Mouse (Mus musculus) kidney, adult 9 months (tissue): ENCODE measurements around the gene Sspo.

Experiments used
- DNase-seq: peaks from one replicate; pipeline ENCODE4 v3.0.0; 2022

The Sspo gene

DNA sequence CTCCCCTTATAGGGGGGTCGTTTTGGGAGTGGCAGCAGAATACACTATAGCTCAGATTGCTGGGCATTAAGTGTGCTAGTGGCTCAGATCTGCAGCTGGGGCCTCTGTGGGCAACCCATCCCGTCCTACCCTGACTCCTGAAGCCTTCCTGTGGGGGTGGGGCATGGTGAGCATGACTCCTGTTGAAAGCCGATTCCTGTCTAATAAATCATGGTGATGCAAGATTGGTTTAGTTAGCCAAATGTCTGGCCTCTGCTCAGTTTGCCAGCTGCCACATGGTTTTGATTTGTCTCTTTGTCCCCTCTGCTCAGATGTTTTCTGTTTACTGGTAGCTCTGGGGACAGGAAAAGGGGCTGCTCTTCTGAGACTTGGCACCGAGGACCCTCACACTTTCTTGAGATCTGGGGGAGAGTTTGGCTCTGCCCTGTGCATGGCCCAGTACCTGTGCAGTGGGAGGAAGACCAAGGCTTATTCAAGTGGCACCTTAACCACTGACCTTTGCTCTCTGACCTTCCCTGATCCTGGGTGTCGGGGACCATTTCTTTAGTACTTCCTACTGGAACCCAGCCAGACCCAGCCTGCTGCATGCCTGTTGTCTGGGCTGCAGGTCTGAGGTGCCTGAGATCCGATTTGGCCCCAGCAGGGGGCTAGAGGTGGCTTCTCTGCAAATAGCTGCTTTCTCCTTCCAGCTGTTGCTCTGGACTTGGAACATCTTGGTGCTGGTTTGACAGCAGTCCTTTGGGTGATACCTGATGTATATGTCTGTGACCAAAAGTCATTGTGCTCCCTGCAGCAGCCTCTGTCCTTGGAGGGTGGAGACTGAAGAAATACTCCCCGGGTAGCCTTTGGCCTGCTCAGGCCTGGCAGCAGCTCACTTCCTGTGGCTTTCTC is 93.8 kb downstream of the Sspo start:
- DNase-seq, result peak; percentile 68

DNA sequence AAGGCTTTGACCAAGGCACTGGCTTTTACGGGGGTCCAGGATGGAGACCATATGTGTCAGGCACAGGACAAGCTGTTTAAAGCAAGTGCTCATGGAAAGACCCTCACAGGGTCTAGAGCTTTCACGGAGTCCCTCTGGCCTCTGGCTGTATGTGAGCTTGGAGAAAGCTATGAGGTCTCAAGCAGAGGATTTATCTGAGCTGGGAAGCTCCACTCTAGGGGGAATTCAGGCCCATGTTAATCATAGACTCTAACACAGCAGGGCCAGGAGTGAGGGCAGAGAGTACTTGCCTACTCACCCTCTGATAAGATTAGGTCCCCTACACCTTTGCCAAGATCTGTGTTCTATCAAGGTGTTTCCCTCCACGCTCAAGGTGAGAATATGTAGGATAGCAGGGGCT is 94.6 kb downstream of the Sspo start:
- no peak for DNase-seq

DNA sequence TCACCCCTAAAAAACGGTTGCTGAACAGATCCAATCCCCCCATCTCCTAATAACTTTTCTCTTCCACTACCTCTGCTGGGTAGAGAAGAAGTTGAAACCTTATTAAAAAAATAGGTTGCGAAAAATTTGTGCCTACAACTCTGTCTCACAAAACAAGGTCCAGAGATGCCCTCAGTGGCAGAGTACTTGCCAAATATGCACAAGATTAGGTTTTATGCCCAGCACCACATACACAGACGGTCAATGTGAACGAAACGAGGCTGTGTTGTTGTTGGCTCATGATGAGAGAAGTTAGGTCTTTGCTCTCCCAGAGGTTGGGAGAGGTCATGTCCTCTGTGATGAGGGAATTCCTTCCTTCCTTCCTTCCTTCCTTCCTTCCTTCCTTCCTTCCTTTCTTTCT is 97.2 kb downstream of the Sspo start:
- DNase-seq, result no peak

DNA sequence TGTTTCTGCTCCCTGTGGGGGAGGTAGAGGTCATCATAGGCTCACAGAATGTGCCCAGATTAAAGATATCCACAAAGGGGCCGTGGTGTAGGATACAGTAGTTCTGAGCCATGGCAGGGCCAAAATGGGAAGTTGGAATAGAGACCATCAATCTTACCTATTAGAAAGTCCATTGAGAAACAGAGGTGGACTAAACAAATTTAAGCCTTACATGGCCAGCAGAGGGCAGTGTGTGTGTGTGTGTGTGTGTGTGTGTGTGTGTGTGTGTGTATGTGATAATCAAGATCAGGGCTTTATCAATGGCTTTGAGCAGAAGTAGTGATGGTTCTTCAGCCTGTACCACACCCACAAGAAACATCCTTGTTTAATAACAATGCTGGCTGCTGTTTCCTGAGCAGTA is 98.2 kb downstream of the Sspo start:
- DNase-seq, result peak; percentile 63

DNA sequence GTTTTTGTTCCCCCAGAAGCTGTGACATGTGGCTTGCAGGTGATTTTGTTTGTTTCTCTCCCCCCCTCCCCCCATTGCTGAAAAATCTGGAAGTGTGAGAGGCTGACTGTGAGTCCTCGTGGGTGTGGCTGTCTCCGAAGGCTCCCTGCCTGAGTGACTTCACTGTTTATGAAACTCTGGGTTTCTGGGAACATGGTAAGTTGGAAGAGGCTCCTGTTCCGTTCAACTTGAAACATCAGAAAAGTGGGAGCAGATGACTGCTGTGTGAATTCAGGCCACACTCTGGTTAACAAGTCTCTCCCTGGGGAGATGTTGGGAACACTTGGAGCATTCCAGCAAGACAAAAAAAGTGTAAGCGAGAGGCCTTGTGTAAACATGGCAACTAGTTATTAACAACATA is 98.8 kb downstream of the Sspo start:
- DNase-seq, result no peak

DNA sequence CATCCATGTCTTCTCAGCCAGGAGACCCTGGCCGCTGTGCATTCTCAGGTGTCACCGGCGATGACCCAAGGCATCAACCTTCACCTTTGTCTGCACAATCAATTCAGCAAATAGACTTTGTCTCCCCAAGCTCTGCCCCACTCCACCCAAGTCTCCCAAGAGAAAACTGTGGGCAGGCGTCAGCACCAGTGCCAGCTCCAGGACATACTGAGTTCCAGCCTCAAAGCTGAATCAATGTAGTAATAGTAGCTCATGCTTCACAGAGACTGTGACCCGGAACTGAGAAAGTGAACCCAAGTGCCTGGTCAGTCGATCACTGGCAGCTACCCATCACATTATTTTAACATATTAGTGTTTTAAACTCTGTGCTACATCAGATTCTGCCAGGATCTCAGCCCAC is 100.3 kb downstream of the Sspo start:
- DNase-seq, result no peak
